Mouse (Mus musculus): Measurements from ENCODE around the gene Ppil2. TPM values are rescaled to one million over a fixed set of nuclear protein-coding genes. Genes with fewer than 3 reads are reported as not detected.

The Ppil2 gene
- total RNA-seq (2015; ENCODE audit: low replicate concordance) (41.9 and 43.2 TPM in 2 replicates), total RNA-seq (2017; ENCODE audit: low replicate concordance) (37.7 and 65.6 TPM in 2 replicates)

GRCm38 (mm10) chr16:17110771-17111743 lies at the start of gene Ppil2:
Gene Ppil2 (minus strand): TSS chr16:17111257.
- ATAC-seq (replicated peaks; ENCODE audit: low FRiP score, poor library complexity, severe bottlenecking), result peak; percentile 98

GRCm38 (mm10) chr16:17154346-17154745 lies 43.3 kb upstream of the Ppil2 start:
- ATAC-seq (replicated peaks; ENCODE audit: low FRiP score, poor library complexity, severe bottlenecking), result no peak

- no peak for ATAC-seq (replicated peaks; ENCODE audit: low FRiP score, poor library complexity, severe bottlenecking)
Observed at GRCm38 (mm10) chr16:17151874-17152273, 40.8 kb upstream of the Ppil2 start.

- ATAC-seq (replicated peaks; ENCODE audit: low FRiP score, poor library complexity, severe bottlenecking), result no peak
Observed at GRCm38 (mm10) chr16:17150520-17151258, 39.6 kb upstream of the Ppil2 start.

- ATAC-seq (replicated peaks; ENCODE audit: low FRiP score, poor library complexity, severe bottlenecking), result no peak
Observed at GRCm38 (mm10) chr16:17148084-17148483, 37.0 kb upstream of the Ppil2 start.

GRCm38 (mm10) chr16:17147391-17147929 lies 36.4 kb upstream of the Ppil2 start:
- ATAC-seq (replicated peaks; ENCODE audit: low FRiP score, poor library complexity, severe bottlenecking), result no peak

GRCm38 (mm10) chr16:17146772-17147235 lies 35.7 kb upstream of the Ppil2 start, which contains the start of gene Ccdc116:
Gene Ccdc116 (minus strand): TSS chr16:17147229.
- ATAC-seq (replicated peaks; ENCODE audit: low FRiP score, poor library complexity, severe bottlenecking), result peak; percentile 94

GRCm38 (mm10) chr16:17144339-17144738 lies 33.3 kb upstream of the Ppil2 start, which contains the start of gene Ydjc:
Gene Ydjc (plus strand): TSS chr16:17144621.
- ATAC-seq (replicated peaks; ENCODE audit: low FRiP score, poor library complexity, severe bottlenecking), result no peak

GRCm38 (mm10) chr16:17137355-17137754 lies 26.3 kb upstream of the Ppil2 start:
- ATAC-seq (replicated peaks; ENCODE audit: low FRiP score, poor library complexity, severe bottlenecking), result no peak

- ATAC-seq (replicated peaks; ENCODE audit: low FRiP score, poor library complexity, severe bottlenecking), result no peak
Observed at GRCm38 (mm10) chr16:17132906-17133200, 21.8 kb upstream of the Ppil2 start.

GRCm38 (mm10) chr16:17132089-17132905 lies 21.2 kb upstream of the Ppil2 start, which contains the start of gene Sdf2l1:
Gene Sdf2l1 (minus strand): TSS chr16:17132383.
- ATAC-seq (replicated peaks; ENCODE audit: low FRiP score, poor library complexity, severe bottlenecking), result peak; percentile 99

- ATAC-seq (replicated peaks; ENCODE audit: low FRiP score, poor library complexity, severe bottlenecking), result no peak
Observed at GRCm38 (mm10) chr16:17131191-17132088, 20.4 kb upstream of the Ppil2 start.

- ATAC-seq (replicated peaks; ENCODE audit: low FRiP score, poor library complexity, severe bottlenecking), result no peak
Observed at GRCm38 (mm10) chr16:17127292-17127691, 16.2 kb upstream of the Ppil2 start.

GRCm38 (mm10) chr16:17124871-17125520 lies 13.9 kb upstream of the Ppil2 start, which contains the start of gene 2610318N02Rik:
Gene 2610318N02Rik (minus strand): TSS chr16:17125167.
- ATAC-seq (replicated peaks; ENCODE audit: low FRiP score, poor library complexity, severe bottlenecking), result peak; percentile 97

- peak; percentile 17 for ATAC-seq (replicated peaks; ENCODE audit: low FRiP score, poor library complexity, severe bottlenecking)
Observed at GRCm38 (mm10) chr16:17124119-17124870, 13.2 kb upstream of the Ppil2 start.

- ATAC-seq (replicated peaks; ENCODE audit: low FRiP score, poor library complexity, severe bottlenecking), result no peak
Observed at GRCm38 (mm10) chr16:17121569-17121968, 10.5 kb upstream of the Ppil2 start.

GRCm38 (mm10) chr16:17117309-17117799 lies 6.3 kb upstream of the Ppil2 start:
- no peak for ATAC-seq (replicated peaks; ENCODE audit: low FRiP score, poor library complexity, severe bottlenecking)

Measured in erythroid progenitor cell, adult 5-6 weeks (primary cell).